Mouse (Mus musculus): ENCODE measurements around the gene Camsap1. TPM values are rescaled to one million over a fixed set of nuclear protein-coding genes. Genes with fewer than 3 reads are reported as not detected.

Gene Camsap1
- polyA plus RNA-seq, 1 experiment: 35.7 TPM

DNA sequence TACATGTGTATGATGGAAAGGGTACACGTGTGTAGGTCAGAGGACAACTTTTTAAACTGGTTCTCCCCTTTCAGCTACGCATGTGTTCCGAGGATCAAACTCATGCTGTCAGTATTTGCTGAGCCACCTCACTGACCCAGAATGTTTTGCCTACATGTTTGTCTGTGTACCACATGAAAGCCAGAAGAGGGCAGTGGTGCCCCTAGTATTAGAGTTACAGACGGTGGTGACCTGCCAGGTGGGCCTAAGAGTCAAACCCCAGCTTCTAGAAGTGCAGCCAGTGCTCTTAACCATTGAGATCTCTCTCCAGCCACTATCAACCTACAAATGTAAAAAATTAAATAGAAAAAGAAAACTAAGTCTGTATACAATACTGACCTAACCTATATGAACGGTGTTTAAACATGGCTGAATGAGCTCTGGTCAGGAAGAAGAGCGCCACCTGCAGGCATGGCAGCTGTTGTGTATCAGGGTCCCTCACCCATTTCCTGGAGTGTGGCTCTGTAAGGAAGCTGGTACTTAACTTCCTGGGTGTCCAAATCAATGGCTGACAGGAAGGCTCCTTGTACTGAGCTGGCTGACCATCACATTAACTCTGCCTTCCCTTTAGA is 51.7 kb downstream of the Camsap1 start:
- TF ChIP-seq CTCF (IDR thresholded peaks at IDR 0.05; ENCODE audit: borderline replicate concordance, insufficient read depth, low read depth, low read length): peak; percentile 48; the same call in 1 of the 2 replicates
- no peak for TF ChIP-seq POLR2A (IDR thresholded peaks at IDR 0.05; ENCODE audit: borderline replicate concordance, insufficient read depth, low read length)
- Histone ChIP-seq H3K27ac (ENCODE audit: insufficient read depth, low read length) (no peak overlapping the region), H3K4me3 (replicated peaks; ENCODE audit: insufficient read depth, low read depth, low read length) (no peak overlapping the region), H3K4me1 (ENCODE audit: control insufficient read depth, insufficient read depth, low read length) (no peaks in the 10 kb centered on the region), H3K27me3 (ENCODE audit: control insufficient read depth, insufficient read depth, low read length) (no peaks in the 10 kb centered on the region)
- WGBS: 69% methylated on average over 6 of the region's 6 CpGs
- DNase-seq: no peak

DNA sequence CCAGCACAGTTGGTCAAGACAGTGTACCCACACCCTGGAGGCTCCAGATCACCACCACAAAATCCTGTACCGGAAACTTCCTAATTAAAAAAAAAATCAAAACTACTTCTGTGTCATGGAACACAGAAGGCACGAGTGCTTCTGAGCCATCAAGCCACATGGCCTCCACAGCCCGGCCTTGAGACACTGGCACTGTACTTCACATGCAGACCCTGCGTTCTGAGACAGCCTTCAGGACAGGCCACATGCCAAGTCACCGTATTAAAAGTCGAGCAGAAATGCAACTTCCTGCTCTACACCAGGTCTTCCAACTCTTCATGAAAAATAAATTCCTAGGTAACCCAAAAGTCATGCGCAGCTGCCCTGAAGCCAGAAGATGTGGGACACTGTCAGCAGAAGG is 55.3 kb downstream of the Camsap1 start:
- H3K4me3 ChIP-seq (replicated peaks; ENCODE audit: insufficient read depth, low read depth, low read length): no peak overlapping the region
- peaks cover 16% of the 10 kb centered on the region for H3K4me1 ChIP-seq (ENCODE audit: control insufficient read depth, insufficient read depth, low read length)
- TF ChIP-seq POLR2A (IDR thresholded peaks at IDR 0.05; ENCODE audit: borderline replicate concordance, insufficient read depth, low read length): no peak
- TF ChIP-seq CTCF (IDR thresholded peaks at IDR 0.05; ENCODE audit: borderline replicate concordance, insufficient read depth, low read depth, low read length): no peak
- H3K27ac ChIP-seq (ENCODE audit: insufficient read depth, low read length): no peak overlapping the region
- 63% methylated on average over 7 of the region's 7 CpGs for WGBS
- DNase-seq: no peak
- no peaks in the 10 kb centered on the region for H3K27me3 ChIP-seq (ENCODE audit: control insufficient read depth, insufficient read depth, low read length)

DNA sequence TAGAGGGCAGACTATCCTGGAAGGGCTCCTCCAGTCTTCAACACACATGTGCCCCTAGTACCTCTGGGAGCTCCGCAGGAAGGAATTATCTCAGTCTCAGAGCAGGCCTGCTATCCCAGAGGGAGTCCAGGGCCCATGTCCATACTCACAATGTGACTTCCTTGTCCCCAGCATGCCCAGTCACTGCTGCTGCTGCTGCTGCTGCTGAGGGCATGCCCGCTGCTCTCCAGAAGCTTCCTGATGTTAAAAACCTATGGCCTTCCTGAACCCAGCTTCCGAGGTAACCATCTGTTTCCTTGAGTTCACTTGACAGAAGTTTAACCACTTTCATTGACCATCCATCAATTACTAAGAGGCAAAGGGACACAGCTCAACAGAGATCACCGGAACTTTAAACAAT is 58.1 kb downstream of the Camsap1 start:
- Histone ChIP-seq H3K27ac (ENCODE audit: insufficient read depth, low read length) (no peak overlapping the region), H3K27me3 (ENCODE audit: control insufficient read depth, insufficient read depth, low read length) (no peaks in the 10 kb centered on the region), H3K4me1 (ENCODE audit: control insufficient read depth, insufficient read depth, low read length) (peaks cover 38% of the 10 kb centered on the region), H3K4me3 (replicated peaks; ENCODE audit: insufficient read depth, low read depth, low read length) (no peak overlapping the region)
- TF ChIP-seq POLR2A (IDR thresholded peaks at IDR 0.05; ENCODE audit: borderline replicate concordance, insufficient read depth, low read length) (no peak), CTCF (IDR thresholded peaks at IDR 0.05; ENCODE audit: borderline replicate concordance, insufficient read depth, low read depth, low read length) (no peak)
- 87% methylated on average over 4 of the region's 4 CpGs for whole genome bisulfite sequencing
- DNase-seq: peak in 1 of 2 experiments; percentile 12

DNA sequence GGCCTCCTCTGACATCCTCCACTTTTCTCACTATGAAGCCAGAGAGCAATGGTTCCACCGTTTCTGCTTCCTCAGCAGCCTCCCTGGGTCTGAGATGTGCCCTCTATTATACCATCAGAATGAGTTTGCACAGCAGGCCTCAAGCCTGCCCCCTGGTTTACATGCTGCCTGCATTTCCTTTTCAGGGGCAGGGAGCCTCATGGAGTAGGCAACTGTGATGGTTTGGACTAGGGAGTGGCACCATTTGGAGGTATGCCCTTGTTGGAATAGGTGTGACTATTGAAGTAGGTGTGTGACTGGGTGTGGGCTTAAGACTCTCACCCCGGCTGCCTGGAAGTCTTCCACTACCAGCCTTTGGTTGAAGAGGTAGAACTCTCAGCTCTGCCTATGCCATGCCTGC is 59.3 kb downstream of the Camsap1 start:
- no peaks in the 10 kb centered on the region for H3K27me3 ChIP-seq (ENCODE audit: control insufficient read depth, insufficient read depth, low read length)
- DNase-seq: no peak
- WGBS: 39% methylated on average over 2 of the region's 2 CpGs
- H3K4me1 ChIP-seq (ENCODE audit: control insufficient read depth, insufficient read depth, low read length): peaks cover 40% of the 10 kb centered on the region
- H3K27ac ChIP-seq (ENCODE audit: insufficient read depth, low read length): 0 out of 2 replicates have a peak overlapping the region, but pooled peaks have one; percentile 20
- no peak for TF ChIP-seq CTCF (IDR thresholded peaks at IDR 0.05; ENCODE audit: borderline replicate concordance, insufficient read depth, low read depth, low read length)
- TF ChIP-seq POLR2A (IDR thresholded peaks at IDR 0.05; ENCODE audit: borderline replicate concordance, insufficient read depth, low read length): no peak
- H3K4me3 ChIP-seq (replicated peaks; ENCODE audit: insufficient read depth, low read depth, low read length): no peak overlapping the region

DNA sequence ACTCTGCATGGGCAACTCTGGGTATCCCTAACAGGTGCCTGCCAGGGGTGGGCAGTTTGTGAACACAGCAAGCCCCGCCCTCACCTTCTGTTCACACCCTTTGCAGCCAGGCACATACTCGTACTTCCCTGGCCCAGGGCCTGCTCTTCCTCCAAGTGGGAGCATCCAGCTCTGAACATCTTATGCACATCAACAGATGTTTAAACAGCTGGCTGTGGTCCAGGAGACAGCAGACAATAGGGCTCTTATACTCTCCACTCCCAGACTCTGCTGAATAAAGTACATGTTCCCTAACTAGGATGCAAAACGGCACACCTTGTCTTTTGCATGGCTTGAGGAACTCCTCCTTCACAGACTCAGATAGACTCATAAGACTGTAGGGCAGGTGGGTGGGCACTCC is 63.1 kb downstream of the Camsap1 start:
- no peaks in the 10 kb centered on the region for H3K27me3 ChIP-seq (ENCODE audit: control insufficient read depth, insufficient read depth, low read length)
- peak in 1 of 2 experiments; percentile 56 for DNase-seq
- WGBS: 39% methylated on average over 3 of the region's 3 CpGs
- peaks cover 48% of the 10 kb centered on the region for H3K4me1 ChIP-seq (ENCODE audit: control insufficient read depth, insufficient read depth, low read length)
- no peak for TF ChIP-seq CTCF (IDR thresholded peaks at IDR 0.05; ENCODE audit: borderline replicate concordance, insufficient read depth, low read depth, low read length)
- TF ChIP-seq POLR2A (IDR thresholded peaks at IDR 0.05; ENCODE audit: borderline replicate concordance, insufficient read depth, low read length): 0 out of 2 replicates have a peak, but pooled peaks have one; percentile 9
- no peak overlapping the region for H3K4me3 ChIP-seq (replicated peaks; ENCODE audit: insufficient read depth, low read depth, low read length)
- no peak overlapping the region for H3K27ac ChIP-seq (ENCODE audit: insufficient read depth, low read length)

DNA sequence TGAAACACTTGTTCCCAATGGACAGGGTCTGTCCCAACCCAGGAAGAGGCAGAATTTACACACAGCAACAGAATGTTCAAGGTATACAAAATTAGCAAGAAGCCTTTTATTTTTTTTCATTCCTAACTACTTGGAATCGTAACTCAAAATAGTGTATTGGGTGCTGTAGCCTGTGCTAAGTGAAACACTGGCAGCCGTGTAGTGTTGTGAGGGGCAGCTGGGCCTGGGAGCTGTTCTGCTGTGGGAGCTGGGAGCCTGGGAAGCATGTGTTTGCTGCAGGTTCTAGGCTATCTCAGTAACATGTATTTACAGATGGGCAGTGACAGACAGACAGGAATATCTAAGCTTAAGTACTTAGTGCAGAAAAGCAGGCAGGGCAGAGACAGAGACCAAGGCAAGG is 64.7 kb downstream of the Camsap1 start:
- H3K4me1 ChIP-seq (ENCODE audit: control insufficient read depth, insufficient read depth, low read length): peaks cover 49% of the 10 kb centered on the region
- no peak for DNase-seq
- no peak overlapping the region for H3K27ac ChIP-seq (ENCODE audit: insufficient read depth, low read length)
- WGBS: 81% methylated on average over 2 of the region's 2 CpGs
- H3K4me3 ChIP-seq (replicated peaks; ENCODE audit: insufficient read depth, low read depth, low read length): no peak overlapping the region
- TF ChIP-seq POLR2A (IDR thresholded peaks at IDR 0.05; ENCODE audit: borderline replicate concordance, insufficient read depth, low read length) (no peak), CTCF (IDR thresholded peaks at IDR 0.05; ENCODE audit: borderline replicate concordance, insufficient read depth, low read depth, low read length) (no peak)
- H3K27me3 ChIP-seq (ENCODE audit: control insufficient read depth, insufficient read depth, low read length): no peaks in the 10 kb centered on the region

DNA sequence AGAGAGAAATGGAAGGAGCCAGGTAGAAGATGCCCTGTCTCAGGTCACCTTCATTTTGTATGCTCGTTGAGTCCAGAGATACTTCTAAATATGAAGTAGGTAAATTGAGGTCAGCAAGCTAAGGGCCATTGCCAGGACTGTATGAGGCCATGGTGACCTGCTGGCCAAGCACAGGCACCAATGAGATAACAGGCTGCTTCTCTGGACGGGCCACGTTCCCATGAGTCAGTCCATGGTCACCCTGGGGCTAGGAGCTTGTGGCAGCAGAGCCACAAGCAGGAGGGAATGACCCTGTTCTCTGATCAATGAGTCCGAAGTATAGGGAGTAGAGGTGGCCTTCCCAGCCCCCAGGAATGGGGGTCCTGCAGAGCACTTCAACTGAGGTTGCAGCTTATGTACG is 68.3 kb downstream of the Camsap1 start:
- Histone ChIP-seq H3K4me1 (ENCODE audit: control insufficient read depth, insufficient read depth, low read length) (peaks cover 35% of the 10 kb centered on the region), H3K27me3 (ENCODE audit: control insufficient read depth, insufficient read depth, low read length) (no peaks in the 10 kb centered on the region), H3K27ac (ENCODE audit: insufficient read depth, low read length) (0 out of 2 replicates have a peak overlapping the region, but pooled peaks have one; percentile 10), H3K4me3 (replicated peaks; ENCODE audit: insufficient read depth, low read depth, low read length) (no peak overlapping the region)
- TF ChIP-seq CTCF (IDR thresholded peaks at IDR 0.05; ENCODE audit: borderline replicate concordance, insufficient read depth, low read depth, low read length): no peak
- no peak for TF ChIP-seq POLR2A (IDR thresholded peaks at IDR 0.05; ENCODE audit: borderline replicate concordance, insufficient read depth, low read length)
- WGBS: 46% methylated on average over 5 of the region's 5 CpGs
- DNase-seq: peak in 1 of 2 experiments; percentile 41

DNA sequence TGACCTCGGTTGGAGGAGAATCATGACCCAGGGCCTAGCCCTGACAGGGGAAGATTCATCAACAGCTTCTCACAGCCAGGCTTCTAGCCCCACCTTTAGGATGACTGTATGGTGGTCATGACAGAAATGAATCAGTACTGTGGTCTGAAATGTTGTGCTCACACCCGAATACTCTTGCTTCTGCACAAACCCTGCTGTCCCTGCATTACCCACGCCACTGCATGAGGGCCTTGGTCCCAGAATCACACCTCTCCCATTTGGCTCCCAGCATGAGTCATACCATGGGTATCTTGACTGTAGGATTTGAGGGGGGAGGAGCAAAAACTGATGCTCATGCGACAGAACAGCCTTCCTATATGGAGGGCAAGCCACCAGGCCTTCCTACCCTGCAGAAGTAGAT is 68.9 kb downstream of the Camsap1 start:
- Histone ChIP-seq H3K27ac (ENCODE audit: insufficient read depth, low read length) (0 out of 2 replicates have a peak overlapping the region, but pooled peaks have one; percentile 10), H3K4me3 (replicated peaks; ENCODE audit: insufficient read depth, low read depth, low read length) (no peak overlapping the region), H3K27me3 (ENCODE audit: control insufficient read depth, insufficient read depth, low read length) (no peaks in the 10 kb centered on the region), H3K4me1 (ENCODE audit: control insufficient read depth, insufficient read depth, low read length) (peaks cover 40% of the 10 kb centered on the region)
- TF ChIP-seq CTCF (IDR thresholded peaks at IDR 0.05; ENCODE audit: borderline replicate concordance, insufficient read depth, low read depth, low read length): peak; percentile 30; the same call in 1 of the 2 replicates
- TF ChIP-seq POLR2A (IDR thresholded peaks at IDR 0.05; ENCODE audit: borderline replicate concordance, insufficient read depth, low read length): no peak
- 27% methylated on average over 4 of the region's 4 CpGs for WGBS
- DNase-seq: peak; percentile 46 to 65
